Mouse (Mus musculus): ENCODE data around the gene Zfp598. TPM values are rescaled to one million over a fixed set of nuclear protein-coding genes. Genes with fewer than 3 reads are reported as not detected.

Gene Zfp598
- total and polyA plus RNA-seq, 3 experiments = 22.1 to 54.0 (median 31.8) TPM

- H3K4me1 ChIP-seq (ENCODE audit: control insufficient read depth in 1 of 2, insufficient read depth in 2 of 2) = peaks cover 7 to 21% of the 10 kb centered on the region in 2 experiments; a peak in 3 of 4 replicates
- dilution Hi-C loops (cut with MboI; ENCODE audit: extremely low pct_ligation_motif_present, extremely low pct_unique_long_range_greater_than_20kb, low sequenced_read_pairs) (no loop called here), in situ Hi-C loops (cut with MboI; ENCODE audit: low pct_ligation_motif_present, low pct_unique_long_range_greater_than_20kb, low sequenced_read_pairs) (no loop called here)
- H3K79me2 ChIP-seq (replicated peaks; ENCODE audit: control insufficient read depth, extremely low read depth, insufficient read depth, poor library complexity, severe bottlenecking) = peaks cover 14% of the 10 kb centered on the region
- H3K4me2 ChIP-seq (ENCODE audit: insufficient read depth, low read depth, poor library complexity, severe bottlenecking) = no peak overlapping the region
- no peaks in the 10 kb centered on the region for H3K27me3 ChIP-seq (replicated peaks)
- TF ChIP-seq E2F4 (IDR thresholded peaks at IDR 0.05; ENCODE audit: insufficient replicate concordance, low read depth, low read length) (no peak), TCF12 (IDR thresholded peaks at IDR 0.05; ENCODE audit: low read depth, low read length) (no peak), SIN3A (IDR thresholded peaks at IDR 0.05; ENCODE audit: low read length) (no peak), KAT2A (IDR thresholded peaks at IDR 0.05; ENCODE audit: insufficient replicate concordance, low read length) (no peak), UBTF (IDR thresholded peaks at IDR 0.05; ENCODE audit: low read depth, low read length) (no peak), CHD2 (IDR thresholded peaks at IDR 0.05; ENCODE audit: low read length) (no peak), MAZ (IDR thresholded peaks at IDR 0.05; ENCODE audit: low read depth, low read length) (no peak), SMC3 (IDR thresholded peaks at IDR 0.05; ENCODE audit: low read depth, low read length) (no peak), TBP (conservative IDR thresholded peaks at IDR 0.05; ENCODE audit: low read depth, low read length) (no peak), GABPA (IDR thresholded peaks at IDR 0.05; ENCODE audit: insufficient replicate concordance, low read depth, low read length) (no peak), RAD21 (IDR thresholded peaks at IDR 0.05; ENCODE audit: low read depth, low read length) (no peak), IRF4 (IDR thresholded peaks at IDR 0.05; ENCODE audit: low read depth, low read length) (no peak), HCFC1 (IDR thresholded peaks at IDR 0.05; ENCODE audit: low read depth, low read length) (no peak), ZMIZ1 (IDR thresholded peaks at IDR 0.05; ENCODE audit: low read depth, low read length) (no peak), EP300 (IDR thresholded peaks at IDR 0.05; ENCODE audit: low read length) (no peak), ZC3H11A (IDR thresholded peaks at IDR 0.05; ENCODE audit: low read depth, low read length) (no peak), MEF2A (IDR thresholded peaks at IDR 0.05; ENCODE audit: borderline replicate concordance, low read depth, low read length) (no peak), JUND (conservative IDR thresholded peaks at IDR 0.05; ENCODE audit: low read depth, low read length) (no peak), CHD1 (IDR thresholded peaks at IDR 0.05; ENCODE audit: low read depth, low read length) (no peak), ZNF384 (IDR thresholded peaks at IDR 0.05; ENCODE audit: low read depth, low read length) (no peak)
- no peak overlapping the region for H3K27ac ChIP-seq (ENCODE audit: insufficient read depth, low read depth)
- no peaks in the 10 kb centered on the region for H3K9me3 ChIP-seq (replicated peaks; ENCODE audit: low read length)
- H3K36me3 ChIP-seq (replicated peaks in 1 of 2; ENCODE audit: control insufficient read depth in 1 of 2, insufficient read depth in 1 of 2, low read length in 1 of 2) = peaks cover 41 to 47% of the 10 kb centered on the region in 2 experiments
- DNase-seq (ENCODE audit: extremely low read depth) = no peak
- no peak overlapping the region for H3K4me3 ChIP-seq (replicated peaks in 1 of 3; ENCODE audit: low read depth in 2 of 3, low read length in 2 of 3, poor library complexity in 1 of 3)
- no peak overlapping the region for H3K9ac ChIP-seq (ENCODE audit: insufficient read depth, low read depth)
Measured at GRCm38 (mm10) chr17:24705821-24706220, 36.3 kb downstream of the Zfp598 start.

Measured in CH12.LX (cell line).